Mouse (Mus musculus) heart, embryonic 14.5 days (tissue): ENCODE data around the gene H2-Q4. TPM values are rescaled to one million over a fixed set of nuclear protein-coding genes. Genes with fewer than 3 reads are reported as not detected.
"Not testable (repeated sequence)": the region's sequence is repeated elsewhere in the genome, so short reads cannot be mapped to it uniquely, and the experiment has no call there.

ENCODE experiments used
- ATAC-seq: fragments of 200-750 bp; cut with Nextera tagmentation; 2 replicates; pipeline ENCODE4 v1.8.0; 2017; ENCODE audit warnings: low read depth, moderate TSS enrichment; ENCODE audit not compliant: insufficient number of reproducible peaks, insufficient read depth, low FRiP score
- H3K27ac ChIP-seq, 2 experiments: fragments of 200-500 bp in 1 of 2; fragments of 300-500 bp in 1 of 2; sonication (generic) in 1 of 2; replicated peaks in 1 of 2; 2 replicates each; pipeline ENCODE4 v1.5.1; 2012 to 2014; ENCODE audit warnings: low read depth in 2 of 2, low read length in 2 of 2, control low read depth in 1 of 2, mild to moderate bottlenecking in 1 of 2, mixed read lengths in 1 of 2; ENCODE audit not compliant: control insufficient read depth in 1 of 2, insufficient read depth in 1 of 2
- H3K27me3 ChIP-seq: fragments of 300-500 bp; sonication (generic); 2 replicates; pipeline ENCODE4 v1.6.1; 2014; ENCODE audit warnings: mild to moderate bottlenecking, low read length, control low read depth; ENCODE audit not compliant: control insufficient read depth, insufficient read depth
- H3K36me3 ChIP-seq: fragments of 300-500 bp; sonication (generic); 2 replicates; pipeline ENCODE4 v1.6.1; 2014; ENCODE audit warnings: mild to moderate bottlenecking, control low read depth, low read length, mixed read lengths; ENCODE audit not compliant: control insufficient read depth, insufficient read depth
- H3K4me1 ChIP-seq, 2 experiments: fragments of 200-500 bp in 1 of 2; fragments of 300-500 bp in 1 of 2; sonication (generic) in 1 of 2; 2 replicates each; pipeline ENCODE4 v1.6.1; 2012 to 2014; ENCODE audit warnings: low read length in 2 of 2, control low read depth in 1 of 2, mixed read lengths in 1 of 2; ENCODE audit not compliant: control insufficient read depth in 2 of 2, insufficient read depth in 2 of 2
- H3K4me2 ChIP-seq: fragments of 300-500 bp; sonication (generic); 2 replicates; pipeline ENCODE4 v1.6.1; 2014; ENCODE audit warnings: mild to moderate bottlenecking, low read length
- H3K4me3 ChIP-seq, 2 experiments: fragments of 200-500 bp in 1 of 2; fragments of 300-500 bp in 1 of 2; sonication (generic) in 1 of 2; 2 replicates each; pipeline ENCODE4 v1.5.1; 2012 to 2014; ENCODE audit warnings: low read length in 2 of 2, mild to moderate bottlenecking in 2 of 2, control low read depth in 1 of 2, low read depth in 1 of 2, moderate library complexity in 1 of 2; ENCODE audit not compliant: control insufficient read depth in 1 of 2, insufficient read depth in 1 of 2
- H3K9ac ChIP-seq: fragments of 300-500 bp; sonication (generic); 2 replicates; pipeline ENCODE4 v1.6.1; 2014; ENCODE audit warnings: mild to moderate bottlenecking, low read length
- H3K9me3 ChIP-seq: fragments of 300-500 bp; sonication (generic); 2 replicates; pipeline ENCODE4 v1.6.1; 2016; ENCODE audit warnings: low read length, control low read depth; ENCODE audit not compliant: control insufficient read depth
- WGBS: fragments of 180-500 bp; shearing (Covaris S2); extraction: QIAGEN DNeasy Blood & Tissue Kit; methylation state at CpG from one replicate; pipeline ENCODE4 v1.1.7; 2014; 5-methylcytosine and 5-hydroxymethylcytosine counted together
- polyA plus RNA-seq: library from polyadenylated mRNA; unstranded; fragments of >200 nt; fragmentation: Nextera tagmentation; extraction: Ambion mirVana; gene quantifications from 2 replicates; pipeline ENCODE4 v1.2.1, GENCODE M21; 2014

Gene H2-Q4
- polyA plus RNA-seq, 1 experiment from 2014 or later: 1.7 TPM

DNA sequence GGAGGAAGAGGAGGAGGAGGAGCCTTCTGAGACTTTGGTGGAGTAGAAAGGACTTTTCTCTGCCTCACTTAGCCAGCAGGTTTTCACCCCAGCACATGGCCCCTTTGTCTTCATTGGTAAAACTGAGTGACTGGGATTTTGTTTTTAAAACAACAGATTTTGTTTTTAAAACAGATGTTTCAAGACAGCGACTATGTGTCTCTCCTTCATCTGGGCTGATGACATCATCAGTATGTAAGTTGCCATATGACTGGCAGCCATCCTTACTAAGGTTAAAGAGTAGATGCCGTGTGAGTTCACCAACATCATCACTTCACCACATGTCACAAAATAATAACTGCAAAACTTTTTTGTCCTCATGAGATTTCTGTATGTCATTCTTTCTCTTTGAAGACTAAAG lies 25.3 kb upstream of the H2-Q4 start:
- Histone ChIP-seq H3K36me3 (no peaks in the 10 kb centered on the region), H3K9me3 (no peaks in the 10 kb centered on the region), H3K27me3 (no peaks in the 10 kb centered on the region), H3K27ac (no peak overlapping the region), H3K4me2 (no peak overlapping the region), H3K9ac (no peak overlapping the region), H3K4me3 (no peak overlapping the region), H3K4me1 (peaks cover 3 to 5% of the 10 kb centered on the region in 2 experiments; a peak in 3 of 4 replicates)
- ATAC-seq: no peak
- 70% methylated on average over 2 of the region's 2 CpGs for WGBS

DNA sequence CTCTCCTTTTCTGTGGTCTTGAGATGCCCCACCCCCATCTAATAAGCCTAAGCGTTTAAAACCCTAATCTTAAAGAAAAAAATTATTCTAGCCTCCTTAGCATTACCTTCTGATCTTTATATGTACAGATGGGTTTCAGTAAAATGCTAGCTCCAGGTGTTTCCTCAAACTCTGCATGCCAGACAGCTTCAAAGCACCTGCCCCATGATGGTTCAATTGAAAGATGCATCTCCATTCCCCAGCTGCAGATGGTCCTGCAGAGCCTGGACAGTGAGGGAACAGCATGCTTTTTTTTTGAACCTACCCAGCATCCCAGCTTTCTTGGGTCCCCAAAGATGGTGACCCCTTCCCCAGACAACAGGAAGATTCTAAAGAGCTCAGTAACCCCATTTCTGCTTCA lies 22.3 kb upstream of the H2-Q4 start:
- H3K27ac ChIP-seq: no peak overlapping the region
- H3K4me2 ChIP-seq: no peak overlapping the region
- no peaks in the 10 kb centered on the region for H3K9me3 ChIP-seq
- no peaks in the 10 kb centered on the region for H3K36me3 ChIP-seq
- no peak overlapping the region for H3K9ac ChIP-seq
- WGBS: 37% methylated on average over 1 of the region's 1 CpGs
- no peaks in the 10 kb centered on the region for H3K27me3 ChIP-seq
- ATAC-seq: no peak
- no peak overlapping the region for H3K4me3 ChIP-seq
- H3K4me1 ChIP-seq: peaks cover 3 to 9% of the 10 kb centered on the region in 2 experiments; a peak in 3 of 4 replicates

GRCm38 (mm10) chr17:35358763-35359469 lies 20.5 kb upstream of the H2-Q4 start:
- peak overlapping the region; percentile 48; the same call in 1 of the 2 replicates for H3K9ac ChIP-seq
- H3K27me3 ChIP-seq: no peaks in the 10 kb centered on the region
- peak overlapping the region; percentile 67 for H3K4me2 ChIP-seq
- no peak overlapping the region for H3K27ac ChIP-seq
- no peaks in the 10 kb centered on the region for H3K36me3 ChIP-seq
- ATAC-seq: no peak
- 7% methylated on average over 38 of the region's 38 CpGs for WGBS
- H3K9me3 ChIP-seq: 0 out of 2 replicates have a peak, but pooled peaks cover 7% of the 10 kb centered on the region
- peaks cover 3 to 9% of the 10 kb centered on the region in 2 experiments; a peak in 3 of 4 replicates for H3K4me1 ChIP-seq
- peak overlapping the region; percentile 39 to 48 for H3K4me3 ChIP-seq

DNA sequence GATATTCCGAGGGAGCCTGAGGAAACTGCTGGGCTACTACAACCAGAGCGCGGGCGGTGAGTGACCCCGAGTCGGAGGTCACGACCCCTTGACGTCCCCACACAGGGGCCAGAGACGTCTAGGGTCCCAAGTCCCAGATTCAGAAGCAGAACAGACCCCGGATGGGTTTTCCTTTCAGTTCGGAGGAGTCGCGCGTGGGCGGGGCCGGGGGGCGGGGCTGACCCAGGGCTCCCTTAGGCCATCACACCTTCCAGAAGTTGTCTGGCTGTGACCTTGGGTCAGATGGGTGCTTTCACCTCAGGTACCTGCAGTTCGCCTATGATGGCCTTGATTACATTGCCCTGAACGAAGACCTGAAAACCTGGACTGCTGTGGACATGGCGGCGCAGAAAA lies 20.0 kb upstream of the H2-Q4 start:
- Histone ChIP-seq H3K27me3 (no peaks in the 10 kb centered on the region), H3K27ac (no peak overlapping the region), H3K4me1 (peaks cover 3 to 9% of the 10 kb centered on the region in 2 experiments; a peak in 3 of 4 replicates), H3K9ac (peak overlapping the region; percentile 48; the same call in 1 of the 2 replicates), H3K36me3 (no peaks in the 10 kb centered on the region), H3K9me3 (0 out of 2 replicates have a peak, but pooled peaks cover 7% of the 10 kb centered on the region), H3K4me2 (peak overlapping the region; percentile 67), H3K4me3 (peak overlapping the region; percentile 39 to 48)
- 15% methylated on average over 21 of the region's 21 CpGs for WGBS
- peak; percentile 6; the same call in 1 of the 2 replicates for ATAC-seq

- peak overlapping the region; percentile 78 for H3K9ac ChIP-seq
- no peaks in the 10 kb centered on the region for H3K36me3 ChIP-seq
- H3K4me1 ChIP-seq: no peaks in the 10 kb centered on the region
- peak overlapping the region; percentile 69 to 73 for H3K4me3 ChIP-seq
- H3K27ac ChIP-seq: no peak overlapping the region
- H3K9me3 ChIP-seq: no peaks in the 10 kb centered on the region
- peak; percentile 42; the same call in 1 of the 2 replicates for ATAC-seq
- peak overlapping the region; percentile 100 for H3K4me2 ChIP-seq
- H3K27me3 ChIP-seq: no peaks in the 10 kb centered on the region
- 2% methylated on average over 59 of the region's 70 CpGs for WGBS
Observed at GRCm38 (mm10) chr17:35379729-35380451, 473 bp downstream of the H2-Q4 start.

DNA sequence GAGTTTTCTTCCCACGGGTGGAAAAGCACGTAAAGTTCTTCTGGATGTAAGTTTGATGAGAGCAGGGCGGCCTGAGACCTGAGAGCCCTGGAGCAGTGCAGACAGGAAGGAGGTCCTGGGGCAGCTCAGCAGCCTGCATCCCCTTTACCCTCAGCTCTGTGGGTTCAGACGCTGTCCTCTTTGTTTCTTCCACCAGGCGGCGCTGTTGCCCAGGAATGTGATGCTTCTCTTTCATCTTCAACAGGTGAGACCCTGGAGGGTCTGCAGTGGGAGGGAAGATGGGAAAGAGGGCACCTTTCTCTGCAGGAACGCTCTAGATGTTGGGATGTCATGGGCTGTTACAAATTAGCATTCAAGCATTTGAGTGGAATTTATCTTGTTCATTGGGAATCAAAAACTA lies 10.4 kb downstream of the H2-Q4 start:
- ATAC-seq, H3K4me1 ChIP-seq, H3K9ac ChIP-seq, H3K4me3 ChIP-seq, H3K27me3 ChIP-seq, H3K27ac ChIP-seq, H3K4me2 ChIP-seq, H3K9me3 ChIP-seq, H3K36me3 ChIP-seq: not testable (repeated sequence)
- 3% methylated on average over 7 of the region's 7 CpGs for WGBS

DNA sequence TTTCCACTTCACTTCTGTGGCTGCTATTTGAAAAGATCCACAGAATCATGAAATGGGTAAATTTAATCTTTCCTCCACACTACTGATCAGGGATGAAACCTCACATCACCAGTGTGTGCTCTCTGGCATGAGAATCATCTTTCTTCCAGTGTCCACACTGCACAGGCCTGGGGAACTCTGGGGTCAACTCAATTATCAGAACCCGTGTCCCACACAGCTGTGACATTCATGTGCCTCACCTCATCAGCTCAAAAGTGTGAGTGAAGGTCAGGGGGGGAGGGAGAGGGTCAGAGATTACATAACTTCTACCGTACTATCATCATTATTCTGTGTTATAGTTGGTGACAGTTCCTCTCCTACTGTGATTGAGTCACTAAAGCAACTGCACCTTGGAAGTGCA lies 13.3 kb downstream of the H2-Q4 start:
- H3K9ac ChIP-seq, H3K9me3 ChIP-seq, H3K4me1 ChIP-seq, H3K4me3 ChIP-seq, H3K36me3 ChIP-seq, ATAC-seq, H3K27me3 ChIP-seq, H3K4me2 ChIP-seq, H3K27ac ChIP-seq: not testable (repeated sequence)
- 53% methylated on average over 2 of the region's 2 CpGs for WGBS
